Mouse (Mus musculus) ES-E14 (cell line): ENCODE measurements around the gene Csrp1. TPM values are rescaled to one million over a fixed set of nuclear protein-coding genes. Genes with fewer than 3 reads are reported as not detected.

ENCODE experiments used
- DNase-seq: peaks from one replicate; pipeline ENCODE4 v3.0.0-alpha.2; 2013; ENCODE audit warnings: low read depth, low spot score
- H3K27ac ChIP-seq: 2 replicates; pipeline ENCODE4 v1.5.1; 2012; ENCODE audit warnings: low read depth, mild to moderate bottlenecking, low read length, moderate library complexity, mixed read lengths; ENCODE audit not compliant: poor library complexity, insufficient read depth, severe bottlenecking
- H3K36me3 ChIP-seq: 2 replicates; pipeline ENCODE4 v1.6.1; 2012; ENCODE audit warnings: mild to moderate bottlenecking, low read length, moderate library complexity, mixed read lengths; ENCODE audit not compliant: control insufficient read depth, poor library complexity, insufficient read depth, severe bottlenecking
- H3K4me1 ChIP-seq, 2 experiments: fragments of 150-350 bp in 1 of 2; sonication (generic) in 1 of 2; 2 replicates each; pipeline ENCODE4 v1.6.1; 2012; ENCODE audit warnings: low read length in 2 of 2, mild to moderate bottlenecking in 1 of 2, mixed read lengths in 1 of 2; ENCODE audit not compliant: control insufficient read depth in 2 of 2, insufficient read depth in 2 of 2, poor library complexity in 1 of 2
- H3K4me3 ChIP-seq, 2 experiments: fragments of 150-350 bp in 1 of 2; sonication (generic) in 1 of 2; 2 replicates each; pipeline ENCODE4 v1.5.1; 2012; ENCODE audit warnings: low read length in 2 of 2, low read depth in 1 of 2, mild to moderate bottlenecking in 1 of 2, mixed read lengths in 1 of 2; ENCODE audit not compliant: insufficient read depth in 1 of 2, poor library complexity in 1 of 2, severe bottlenecking in 1 of 2
- H3K9ac ChIP-seq: 2 replicates; pipeline ENCODE4 v1.6.1; 2012; ENCODE audit warnings: low read depth, mild to moderate bottlenecking, low read length, mixed read lengths; ENCODE audit not compliant: poor library complexity, insufficient read depth, severe bottlenecking
- H3K9me3 ChIP-seq: fragments of 150-350 bp; sonication (generic); 2 replicates; pipeline ENCODE4 v1.6.1; 2012; ENCODE audit warnings: low read depth, mild to moderate bottlenecking, low read length; ENCODE audit not compliant: control insufficient read depth, insufficient read depth
- CHD2 ChIP-seq: IDR thresholded peaks from 2 replicates; pipeline ENCODE4 v1.6.1; 2014; ENCODE audit warnings: mild to moderate bottlenecking, low read depth, low read length, inconsistent platforms
- HCFC1 ChIP-seq: IDR thresholded peaks from 2 replicates; pipeline ENCODE4 v1.6.1; 2012; ENCODE audit warnings: low read length, inconsistent platforms, borderline replicate concordance; ENCODE audit not compliant: insufficient read depth
- MAFK ChIP-seq: IDR thresholded peaks from 2 replicates; pipeline ENCODE4 v1.6.1; 2014; ENCODE audit warnings: mild to moderate bottlenecking, low read depth, low read length, inconsistent platforms; ENCODE audit not compliant: insufficient read depth
- ZC3H11A ChIP-seq: IDR thresholded peaks from 2 replicates; pipeline ENCODE4 v1.6.1; 2012; ENCODE audit warnings: low read depth, mild to moderate bottlenecking, inconsistent platforms, low read length, borderline replicate concordance
- ZNF384 ChIP-seq: IDR thresholded peaks from 2 replicates; pipeline ENCODE4 v1.6.1; 2012; ENCODE audit warnings: low read depth, low read length, inconsistent platforms
- in situ Hi-C, 2 experiments: fragments of 600-800 bp; cut with MboI; formaldehyde crosslinking; loops; one replicate each; pipeline ENCODE4 v1.15.1; 2025; ENCODE audit warnings: low sequenced_read_pairs in 2 of 2, inconsistent platforms in 1 of 2; ENCODE audit not compliant: unreplicated experiment in 2 of 2
- total RNA-seq: library from RNA; depleted of rRNA; stranded (reverse); fragments of 300-350 nt; gene quantifications from 2 replicates; pipeline ENCODE4 v1.2.3, GENCODE M21; 2012

Csrp1 gene
- total RNA-seq, 1 experiment: 131 TPM

DNA sequence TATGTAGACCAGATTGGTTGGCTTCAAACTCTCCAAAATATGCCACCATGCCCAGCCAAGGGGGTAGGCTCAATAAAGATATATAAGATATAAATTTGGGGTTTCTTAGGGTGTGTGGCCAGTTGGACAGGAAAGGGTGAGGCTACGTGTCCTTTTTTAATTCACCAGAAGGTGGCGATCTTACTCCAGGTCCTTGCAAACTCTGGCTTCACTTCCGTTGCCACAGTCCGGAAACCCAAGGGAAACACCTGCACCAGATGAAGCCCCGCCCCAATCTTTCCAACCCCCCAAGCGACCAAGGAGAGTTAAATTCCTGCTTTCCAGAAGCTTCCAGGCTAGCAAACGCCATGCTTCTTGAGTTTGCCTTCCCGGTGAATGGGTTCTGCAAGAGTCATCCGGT, 375 bp upstream of the Csrp1 start:
- Histone ChIP-seq H3K9ac (no peak overlapping the region; the same call in 1 of the 2 replicates), H3K9me3 (no peaks in the 10 kb centered on the region), H3K4me1 (peaks cover 4 to 10% of the 10 kb centered on the region in 2 experiments), H3K36me3 (no peaks in the 10 kb centered on the region), H3K27ac (no peak overlapping the region), H3K4me3 (no peak overlapping the region)
- TF ChIP-seq ZC3H11A (peak; percentile 76; the same call in 1 of the 2 replicates), ZNF384 (no peak)
- in situ Hi-C loops: no loop called here
- peak; percentile 91 for DNase-seq

DNA sequence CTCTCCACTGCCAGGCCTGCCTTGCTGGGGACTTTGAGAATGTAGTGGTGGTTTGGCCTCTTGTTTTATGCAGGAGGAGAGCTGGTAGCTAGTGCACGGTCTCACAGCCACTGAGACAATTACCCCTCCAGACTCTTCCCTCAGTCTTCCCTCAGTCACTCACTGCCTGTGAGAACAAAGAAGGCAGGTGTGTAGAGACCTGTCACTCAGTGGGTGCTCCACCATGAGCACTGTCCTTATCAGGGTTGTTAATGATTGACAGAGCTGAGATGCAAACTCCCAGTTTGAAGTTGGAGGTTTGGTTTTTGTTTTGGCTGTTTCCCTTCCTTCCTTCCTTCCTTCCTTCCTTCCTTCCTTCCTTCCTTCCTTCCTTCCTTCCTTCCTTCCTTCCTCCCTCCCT, 3.2 kb downstream of the Csrp1 start:
- Histone ChIP-seq H3K9me3 (no peaks in the 10 kb centered on the region), H3K36me3 (no peaks in the 10 kb centered on the region), H3K4me1 (peaks cover 0 to 4% of the 10 kb centered on the region in 2 experiments; a peak in 2 of 4 replicates), H3K4me3 (no peak overlapping the region), H3K9ac (no peak overlapping the region), H3K27ac (no peak overlapping the region)
- in situ Hi-C loops: no loop called here
- TF ChIP-seq ZNF384 (no peak), MAFK (no peak), HCFC1 (no peak), CHD2 (no peak), ZC3H11A (no peak)
- no peak for DNase-seq

DNA sequence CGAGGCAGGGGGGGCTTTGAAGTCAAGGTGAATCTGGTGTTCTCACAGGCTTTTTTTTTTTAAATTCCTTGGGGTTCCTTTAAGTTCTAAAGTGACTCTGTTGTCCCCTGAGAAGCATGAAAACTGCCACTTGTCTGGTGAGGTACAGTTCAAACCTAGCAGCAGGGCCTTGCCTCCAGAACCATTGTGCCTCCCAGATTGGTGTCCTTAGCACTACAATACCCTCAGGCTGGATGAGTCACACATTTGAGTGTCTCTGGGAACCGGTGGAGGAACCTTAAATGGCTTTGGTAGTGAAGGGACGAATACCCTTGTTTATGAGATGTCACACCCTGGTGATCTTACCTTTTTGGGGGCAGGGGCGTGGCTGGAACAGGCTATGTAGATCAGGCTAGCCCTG, 4.3 kb downstream of the Csrp1 start:
- Histone ChIP-seq H3K4me1 (peaks cover 0 to 4% of the 10 kb centered on the region in 2 experiments; a peak in 2 of 4 replicates), H3K27ac (no peak overlapping the region), H3K4me3 (no peak overlapping the region), H3K9ac (no peak overlapping the region), H3K36me3 (no peaks in the 10 kb centered on the region), H3K9me3 (no peaks in the 10 kb centered on the region)
- in situ Hi-C loops: no loop called here
- DNase-seq: peak; percentile 54
- TF ChIP-seq MAFK (no peak), HCFC1 (no peak), ZC3H11A (no peak), ZNF384 (peak; percentile 70; the same call in 1 of the 2 replicates), CHD2 (no peak)

DNA sequence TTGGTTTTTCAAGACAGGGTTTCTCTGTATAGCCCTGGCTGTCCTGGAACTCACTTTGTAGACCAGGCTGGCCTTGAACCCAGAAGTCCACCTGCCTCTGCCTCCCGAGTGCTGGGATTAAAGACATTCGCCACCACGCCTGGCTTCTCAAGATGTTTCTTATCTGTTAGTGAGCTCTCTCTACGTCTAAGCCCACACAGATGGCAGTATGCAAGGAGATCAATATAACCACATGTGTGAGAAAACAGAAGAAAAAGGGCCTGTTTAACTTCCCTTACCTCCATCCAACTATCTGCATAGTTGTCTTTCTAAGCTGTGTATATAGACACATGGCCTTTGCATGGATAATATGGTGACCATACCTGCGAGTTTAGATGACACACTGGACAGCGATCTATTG, 5.5 kb downstream of the Csrp1 start:
- Histone ChIP-seq H3K27ac (no peak overlapping the region), H3K4me1 (peaks cover 0 to 6% of the 10 kb centered on the region in 2 experiments; a peak in 1 of 4 replicates), H3K4me3 (no peak overlapping the region), H3K9me3 (no peaks in the 10 kb centered on the region), H3K36me3 (no peaks in the 10 kb centered on the region), H3K9ac (no peak overlapping the region)
- TF ChIP-seq CHD2 (no peak), HCFC1 (no peak), MAFK (no peak), ZC3H11A (no peak), ZNF384 (no peak)
- in situ Hi-C loops: no loop called here
- DNase-seq: no peak

DNA sequence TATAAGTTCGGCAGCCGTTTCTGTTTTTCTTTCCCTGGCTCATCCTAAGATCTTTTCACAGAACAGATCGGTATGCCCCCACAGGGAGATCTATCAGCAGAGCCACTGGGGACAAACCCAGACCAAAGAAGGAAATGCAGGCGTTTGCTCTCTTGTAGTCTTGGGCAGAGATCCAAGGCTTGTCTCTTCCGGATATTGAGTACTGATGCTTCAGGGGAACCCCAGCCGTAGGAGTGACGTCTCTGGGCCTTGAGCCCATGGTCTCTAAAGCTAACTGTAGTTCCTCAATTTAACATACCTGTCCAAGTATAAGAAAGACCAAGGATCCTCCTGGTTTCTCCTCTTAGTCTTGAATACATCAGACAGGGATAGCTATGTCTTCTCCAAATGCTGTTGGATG, 6.1 kb downstream of the Csrp1 start:
- Histone ChIP-seq H3K9me3 (no peaks in the 10 kb centered on the region), H3K27ac (no peak overlapping the region), H3K9ac (no peak overlapping the region), H3K4me3 (no peak overlapping the region), H3K4me1 (peaks cover 0 to 11% of the 10 kb centered on the region in 2 experiments; a peak in 1 of 4 replicates), H3K36me3 (no peaks in the 10 kb centered on the region)
- DNase-seq: no peak
- in situ Hi-C loops: no loop called here
- TF ChIP-seq ZC3H11A (no peak), ZNF384 (no peak), MAFK (no peak), HCFC1 (no peak), CHD2 (no peak)
